Mouse (Mus musculus) neural tube, embryonic 12.5 days (tissue): Measurements from ENCODE around the gene Miga2. TPM values are rescaled to one million over a fixed set of nuclear protein-coding genes. Genes with fewer than 3 reads are reported as not detected.

Experiments
- ATAC-seq: fragments of 200-750 bp; cut with Nextera tagmentation; 2 replicates; pipeline ENCODE4 v1.8.0; 2017; ENCODE audit warnings: low read depth, mild to moderate bottlenecking, moderate TSS enrichment, moderate library complexity; ENCODE audit not compliant: low FRiP score
- H3K27ac ChIP-seq: fragments of 300-500 bp; sonication (generic); 2 replicates; pipeline ENCODE4 v1.5.1; 2016
- H3K27me3 ChIP-seq: fragments of 300-500 bp; sonication (generic); replicated peaks from 2 replicates; pipeline ENCODE4 v1.6.1; 2016; ENCODE audit warnings: mild to moderate bottlenecking
- H3K36me3 ChIP-seq: fragments of 300-500 bp; sonication (generic); 2 replicates; pipeline ENCODE4 v1.6.1; 2016; ENCODE audit warnings: mild to moderate bottlenecking
- H3K4me1 ChIP-seq: fragments of 300-500 bp; sonication (generic); 2 replicates; pipeline ENCODE4 v1.6.1; 2016
- H3K4me2 ChIP-seq: fragments of 300-500 bp; sonication (generic); replicated peaks from 2 replicates; pipeline ENCODE4 v1.6.1; 2016; ENCODE audit warnings: mild to moderate bottlenecking
- H3K4me3 ChIP-seq: fragments of 300-500 bp; sonication (generic); 2 replicates; pipeline ENCODE4 v1.5.1; 2016
- H3K9ac ChIP-seq: fragments of 300-500 bp; sonication (generic); 2 replicates; pipeline ENCODE4 v1.6.1; 2016; ENCODE audit warnings: mild to moderate bottlenecking
- H3K9me3 ChIP-seq: fragments of 300-500 bp; sonication (generic); 2 replicates; pipeline ENCODE4 v1.6.1; 2016; ENCODE audit warnings: mild to moderate bottlenecking
- WGBS: fragments of 180-500 bp; shearing (Covaris S2); methylation state at CpG from one replicate; pipeline ENCODE4 v1.1.7; 2016; 5-methylcytosine and 5-hydroxymethylcytosine counted together
- polyA plus RNA-seq: library from polyadenylated mRNA; unstranded; fragments of >200 nt; fragmentation: Nextera tagmentation; extraction: Ambion mirVana; gene quantifications from 2 replicates; pipeline ENCODE4 v1.2.1, GENCODE M21; 2016

Gene Miga2
- 28.5 and 31.8 TPM in 2 replicates for polyA plus RNA-seq

DNA sequence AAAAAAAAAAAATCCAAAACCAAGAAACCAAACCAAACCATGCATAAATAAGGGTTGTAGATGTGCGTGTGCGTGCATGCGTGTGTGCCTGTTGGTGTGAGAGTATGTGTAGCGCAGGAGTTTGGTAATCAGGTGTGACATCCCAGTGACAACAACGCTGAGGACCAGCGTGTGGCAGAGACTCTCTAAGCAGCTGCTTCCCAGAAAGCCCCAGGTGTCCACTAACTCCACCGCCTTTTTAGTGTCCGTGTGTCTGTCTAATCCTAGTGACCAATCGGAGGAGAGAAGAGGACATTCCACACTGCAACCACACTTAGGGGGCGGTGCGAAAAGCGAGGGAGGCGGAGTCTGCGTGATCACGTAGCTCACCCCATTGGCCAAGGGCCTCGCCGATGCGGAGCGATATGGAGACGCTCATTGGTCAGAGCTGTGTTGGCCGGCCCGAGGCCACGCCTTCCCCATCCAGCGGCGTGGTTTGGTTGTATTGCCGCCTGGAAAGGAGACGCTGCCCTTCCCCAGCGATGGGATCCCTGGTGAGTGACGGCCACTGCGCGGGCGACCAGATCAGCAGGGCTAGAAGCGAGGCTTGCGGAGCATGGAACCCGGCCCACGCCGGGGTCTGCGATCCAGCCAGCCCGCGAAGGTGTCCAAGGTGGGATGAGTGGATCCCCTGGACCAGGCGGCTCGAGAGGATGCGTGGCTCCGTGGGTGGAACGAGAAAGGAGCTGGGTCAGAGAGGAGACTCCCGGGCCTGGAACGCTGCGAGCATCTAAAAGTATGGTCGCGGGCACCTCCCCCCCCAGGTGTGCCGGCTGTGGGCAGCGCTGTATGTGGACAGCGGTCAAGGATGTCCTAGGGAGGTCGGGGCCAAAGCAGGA is at the start of gene Miga2:
Gene Miga2 (plus strand): TSS at position 461 of the 878 bp plus-strand sequence.
- Histone ChIP-seq H3K27me3 (no peaks in the 10 kb centered on the region), H3K4me2 (peak within 1 kb of the TSS; percentile 99), H3K9ac (peak within 1 kb of the TSS; percentile 68), H3K4me3 (peak within 1 kb of the TSS; percentile 84), H3K4me1 (peaks cover 13% of the 10 kb centered on the region), H3K27ac (0 out of 2 replicates have a peak within 1 kb of the TSS, but pooled peaks have one; percentile 11), H3K36me3 (peaks cover 24% of the 10 kb centered on the region), H3K9me3 (no peaks in the 10 kb centered on the region)
- peak; percentile 96 for ATAC-seq
- WGBS: under 1% methylated on average over 54 of the region's 54 CpGs

DNA sequence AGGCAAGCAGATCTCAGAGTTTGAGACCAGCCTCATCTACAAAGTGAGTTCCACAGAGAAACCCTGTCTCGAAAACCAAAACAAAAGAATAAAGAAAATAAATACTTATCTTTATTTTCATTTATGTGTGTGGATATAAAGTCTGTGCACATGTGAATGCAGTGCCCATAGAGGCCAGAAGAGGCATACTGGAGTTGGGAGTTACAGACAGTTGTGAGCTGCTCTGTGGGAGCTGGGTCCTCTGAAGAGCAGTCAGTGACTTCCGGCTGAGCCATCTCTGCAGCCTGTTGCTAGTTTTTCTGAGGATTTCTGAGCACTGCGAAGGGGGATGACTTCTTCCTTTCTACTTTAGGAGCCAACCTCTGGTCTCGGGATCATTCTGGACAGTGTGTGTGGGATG is 47.9 kb upstream of the Miga2 start:
- no peaks in the 10 kb centered on the region for H3K4me1 ChIP-seq
- ATAC-seq: no peak
- no peak overlapping the region for H3K27ac ChIP-seq
- no peak overlapping the region for H3K4me3 ChIP-seq
- no peaks in the 10 kb centered on the region for H3K9me3 ChIP-seq
- H3K36me3 ChIP-seq: peaks cover 90% of the 10 kb centered on the region
- no peak overlapping the region for H3K9ac ChIP-seq
- H3K27me3 ChIP-seq: no peaks in the 10 kb centered on the region
- WGBS: 96% methylated on average over 4 of the region's 4 CpGs
- H3K4me2 ChIP-seq: no peak overlapping the region

DNA sequence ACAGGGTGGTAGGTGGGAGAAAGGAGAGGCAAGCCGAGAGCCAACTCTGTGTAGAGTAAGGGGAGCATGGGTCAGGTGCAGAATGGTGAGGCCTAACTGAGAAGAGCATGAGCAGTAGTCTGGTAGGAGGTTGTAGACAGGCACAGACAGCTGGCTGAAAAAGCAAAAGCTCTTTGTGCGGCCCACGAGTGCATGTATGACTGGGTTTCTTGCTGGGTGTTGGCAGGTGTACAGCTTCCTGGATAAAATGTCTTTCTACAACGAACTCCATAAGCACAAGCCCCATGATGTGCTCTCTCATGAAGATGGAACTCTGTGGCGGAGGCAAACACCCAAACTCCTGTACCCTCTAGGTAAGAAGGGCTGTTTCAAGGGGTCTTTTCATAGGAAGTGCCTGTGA is 47.1 kb upstream of the Miga2 start:
- Histone ChIP-seq H3K9me3 (no peaks in the 10 kb centered on the region), H3K4me3 (no peak overlapping the region), H3K4me2 (no peak overlapping the region), H3K4me1 (no peaks in the 10 kb centered on the region), H3K36me3 (peaks cover 91% of the 10 kb centered on the region), H3K27ac (no peak overlapping the region), H3K27me3 (no peaks in the 10 kb centered on the region), H3K9ac (no peak overlapping the region)
- no peak for ATAC-seq
- 94% methylated on average over 5 of the region's 5 CpGs for WGBS

DNA sequence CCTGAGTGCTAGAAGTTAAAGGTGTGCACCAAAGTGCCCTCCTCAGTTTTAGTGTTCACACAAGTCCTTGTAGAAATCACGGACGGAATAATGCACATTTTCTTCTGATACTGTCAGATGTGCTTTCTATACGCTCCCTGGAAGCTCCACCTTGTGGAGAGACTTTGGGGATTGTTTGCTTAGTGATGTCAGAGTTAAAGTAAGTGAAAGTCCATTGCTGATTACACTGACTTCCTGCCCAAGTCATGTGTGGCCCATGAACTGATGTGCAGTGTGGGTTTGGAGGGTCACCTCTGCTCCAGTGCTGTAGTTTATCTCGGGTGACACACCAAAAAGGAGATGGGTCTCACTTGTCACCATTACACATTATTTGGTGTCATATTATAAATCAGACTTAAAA is 44.8 kb upstream of the Miga2 start:
- H3K4me3 ChIP-seq: no peak overlapping the region
- 90% methylated on average over 4 of the region's 4 CpGs for WGBS
- no peak overlapping the region for H3K9ac ChIP-seq
- H3K36me3 ChIP-seq: peaks cover 92% of the 10 kb centered on the region
- no peaks in the 10 kb centered on the region for H3K9me3 ChIP-seq
- H3K4me2 ChIP-seq: no peak overlapping the region
- ATAC-seq: no peak
- H3K4me1 ChIP-seq: no peaks in the 10 kb centered on the region
- H3K27me3 ChIP-seq: no peaks in the 10 kb centered on the region
- no peak overlapping the region for H3K27ac ChIP-seq

DNA sequence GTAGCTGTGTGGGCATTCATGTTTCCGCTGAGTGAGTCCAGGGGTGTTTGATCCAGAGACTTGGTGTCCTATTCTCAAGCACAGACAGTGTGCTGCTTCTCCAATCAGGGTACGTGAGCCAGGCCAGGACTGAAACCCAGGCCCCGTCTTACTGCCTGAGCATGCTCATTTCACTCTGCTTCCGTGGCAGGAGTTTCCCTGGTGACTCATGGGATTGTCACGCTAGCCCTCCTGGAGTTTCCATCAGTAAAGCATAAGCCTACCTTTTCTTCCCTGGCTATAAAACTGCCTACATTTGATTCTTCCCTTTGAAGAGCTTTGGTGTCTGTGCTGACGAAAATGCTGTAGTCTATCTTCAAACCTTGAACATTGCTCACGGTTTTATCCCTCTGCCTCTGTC is 40.9 kb upstream of the Miga2 start:
- no peak overlapping the region for H3K9ac ChIP-seq
- no peak overlapping the region for H3K4me3 ChIP-seq
- no peak for ATAC-seq
- WGBS: 87% methylated on average over 7 of the region's 7 CpGs
- no peak overlapping the region for H3K4me2 ChIP-seq
- no peaks in the 10 kb centered on the region for H3K9me3 ChIP-seq
- H3K36me3 ChIP-seq: peaks cover 92% of the 10 kb centered on the region
- no peak overlapping the region for H3K27ac ChIP-seq
- no peaks in the 10 kb centered on the region for H3K27me3 ChIP-seq
- H3K4me1 ChIP-seq: no peaks in the 10 kb centered on the region

DNA sequence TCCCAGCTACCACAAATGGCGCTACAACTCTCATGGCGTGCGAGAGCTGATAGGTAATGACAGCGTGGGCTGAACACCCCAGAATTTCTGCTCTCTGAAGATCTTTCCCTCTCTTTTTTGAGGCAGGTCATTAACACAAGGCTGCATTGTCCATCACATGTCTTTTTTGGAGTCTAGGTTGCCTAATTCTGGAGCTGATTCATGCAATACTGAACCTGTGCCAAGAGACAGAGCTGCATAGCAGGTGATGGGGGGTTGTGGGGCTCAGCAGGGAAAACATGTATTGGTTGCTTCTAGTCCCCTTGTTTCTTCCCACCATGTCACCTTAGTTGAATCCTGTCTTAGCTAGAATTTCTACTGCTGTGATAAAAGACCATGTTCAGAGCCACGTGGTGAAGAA is 38.7 kb upstream of the Miga2 start:
- Histone ChIP-seq H3K9me3 (no peaks in the 10 kb centered on the region), H3K27me3 (no peaks in the 10 kb centered on the region), H3K36me3 (peaks cover 95% of the 10 kb centered on the region), H3K4me3 (no peak overlapping the region), H3K4me2 (no peak overlapping the region), H3K4me1 (no peaks in the 10 kb centered on the region), H3K27ac (no peak overlapping the region), H3K9ac (no peak overlapping the region)
- 95% methylated on average over 5 of the region's 5 CpGs for WGBS
- ATAC-seq: no peak

DNA sequence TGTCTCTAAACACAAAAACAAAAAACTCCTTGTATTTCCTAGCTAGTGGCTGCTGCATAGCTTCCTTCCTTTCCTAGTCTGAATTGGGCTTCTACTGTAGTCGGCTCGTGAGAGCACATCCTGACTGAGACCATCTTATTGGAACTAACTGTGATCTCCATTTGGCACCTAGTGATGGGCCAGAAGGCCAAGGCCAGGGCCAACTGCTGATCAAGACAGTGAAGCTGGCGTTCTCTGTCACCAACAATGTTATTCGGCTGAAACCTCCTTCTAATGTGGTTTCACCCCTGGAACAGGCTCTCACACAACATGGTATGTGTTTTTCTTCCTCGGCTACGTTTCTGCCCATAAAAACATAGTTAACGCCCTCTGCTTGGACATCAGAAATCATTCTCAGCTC is 36.8 kb upstream of the Miga2 start:
- Histone ChIP-seq H3K27ac (no peak overlapping the region), H3K9me3 (no peaks in the 10 kb centered on the region), H3K4me3 (no peak overlapping the region), H3K4me2 (no peak overlapping the region), H3K36me3 (peaks cover 96% of the 10 kb centered on the region), H3K4me1 (no peaks in the 10 kb centered on the region), H3K27me3 (no peaks in the 10 kb centered on the region), H3K9ac (no peak overlapping the region)
- 94% methylated on average over 7 of the region's 7 CpGs for WGBS
- no peak for ATAC-seq

DNA sequence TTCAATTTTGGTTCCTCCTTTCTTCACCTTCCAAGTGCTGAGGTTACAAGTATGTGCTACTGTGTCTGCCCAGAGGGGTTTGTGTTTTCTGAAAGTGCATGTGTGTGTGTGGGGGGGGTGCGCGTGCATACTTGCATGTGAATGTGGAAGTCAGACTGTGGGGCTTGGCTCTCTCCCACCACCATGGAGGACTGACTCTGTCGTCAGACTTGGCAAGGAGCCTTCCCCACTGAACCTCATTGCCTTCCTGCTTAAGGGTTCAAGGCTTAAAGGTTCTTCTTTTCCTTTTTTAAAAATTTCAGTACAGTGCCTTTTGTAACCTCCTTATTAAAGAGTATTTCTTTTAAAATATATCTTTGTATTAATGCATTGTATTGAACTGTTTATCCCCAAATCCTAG is 35.2 kb upstream of the Miga2 start:
- H3K4me3 ChIP-seq: no peak overlapping the region
- no peaks in the 10 kb centered on the region for H3K4me1 ChIP-seq
- no peaks in the 10 kb centered on the region for H3K27me3 ChIP-seq
- H3K36me3 ChIP-seq: peaks cover 96% of the 10 kb centered on the region
- no peaks in the 10 kb centered on the region for H3K9me3 ChIP-seq
- 94% methylated on average over 3 of the region's 3 CpGs for WGBS
- no peak overlapping the region for H3K9ac ChIP-seq
- ATAC-seq: no peak
- H3K27ac ChIP-seq: no peak overlapping the region
- no peak overlapping the region for H3K4me2 ChIP-seq

DNA sequence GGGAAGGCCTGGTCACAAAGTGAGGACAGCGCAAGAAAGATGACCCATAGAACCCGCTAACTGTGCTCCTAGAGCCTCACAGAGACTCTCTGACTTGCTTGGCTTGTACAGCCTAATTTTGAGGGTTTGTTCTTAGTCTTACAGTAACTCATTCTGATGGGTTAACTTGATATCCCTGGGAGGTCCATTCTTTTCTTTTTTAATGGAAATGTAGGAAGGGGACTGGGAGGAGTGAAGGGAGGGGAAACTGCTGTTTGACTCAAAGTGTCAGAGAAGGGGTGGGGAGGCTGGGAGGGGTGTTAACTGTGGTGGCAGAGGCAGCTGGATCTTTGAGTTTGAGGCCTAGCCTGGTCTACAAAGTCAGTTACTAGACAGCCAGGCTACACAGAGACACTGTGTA is 28.7 kb upstream of the Miga2 start:
- Histone ChIP-seq H3K9me3 (no peaks in the 10 kb centered on the region), H3K9ac (no peak overlapping the region), H3K4me1 (no peaks in the 10 kb centered on the region), H3K36me3 (peaks cover 98% of the 10 kb centered on the region), H3K4me3 (no peak overlapping the region), H3K27me3 (no peaks in the 10 kb centered on the region), H3K27ac (no peak overlapping the region), H3K4me2 (no peak overlapping the region)
- no peak for ATAC-seq
- WGBS: 89% methylated on average over 2 of the region's 2 CpGs

DNA sequence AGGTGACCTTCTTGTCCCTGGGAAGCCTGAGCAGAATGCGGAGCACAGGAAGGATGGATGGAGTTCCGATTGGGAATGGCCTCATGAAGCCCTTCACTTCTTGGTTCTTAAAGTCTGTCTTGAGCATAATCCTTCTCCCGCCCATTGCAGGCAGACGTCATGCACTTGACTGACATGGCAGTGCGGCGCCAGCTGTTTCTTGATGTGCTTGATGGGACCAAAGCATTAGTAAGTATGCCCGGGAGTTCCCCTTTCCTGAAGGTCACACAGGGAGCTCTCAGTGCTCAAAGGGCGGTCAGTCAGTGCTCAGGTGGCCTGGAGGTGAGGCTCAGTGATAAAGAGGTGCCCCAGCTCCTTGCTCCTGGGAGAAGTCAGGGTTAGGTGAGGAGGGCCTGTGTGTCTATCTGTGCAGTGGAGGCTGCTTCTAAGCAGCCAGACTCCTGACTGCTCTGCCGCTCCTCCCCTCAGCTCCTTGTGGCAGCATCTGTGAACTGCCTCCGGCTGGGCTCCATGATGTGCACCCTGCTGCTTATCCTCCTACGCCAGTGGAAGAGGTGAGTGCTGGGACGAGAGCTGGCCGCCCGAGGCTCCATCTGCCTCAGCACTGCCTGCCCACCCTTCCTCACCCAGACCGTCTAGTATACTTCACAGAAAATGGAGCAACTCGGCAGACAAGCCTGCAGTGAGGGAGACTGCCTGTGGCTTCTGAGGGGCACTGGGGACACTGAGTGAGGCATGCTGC is 27.7 kb upstream of the Miga2 start:
- no peak for ATAC-seq
- Histone ChIP-seq H3K9ac (no peak overlapping the region), H3K4me2 (no peak overlapping the region), H3K27ac (no peak overlapping the region), H3K9me3 (no peaks in the 10 kb centered on the region), H3K4me3 (no peak overlapping the region), H3K4me1 (no peaks in the 10 kb centered on the region), H3K27me3 (no peaks in the 10 kb centered on the region), H3K36me3 (peaks cover 98% of the 10 kb centered on the region)
- 90% methylated on average over 16 of the region's 16 CpGs for WGBS

DNA sequence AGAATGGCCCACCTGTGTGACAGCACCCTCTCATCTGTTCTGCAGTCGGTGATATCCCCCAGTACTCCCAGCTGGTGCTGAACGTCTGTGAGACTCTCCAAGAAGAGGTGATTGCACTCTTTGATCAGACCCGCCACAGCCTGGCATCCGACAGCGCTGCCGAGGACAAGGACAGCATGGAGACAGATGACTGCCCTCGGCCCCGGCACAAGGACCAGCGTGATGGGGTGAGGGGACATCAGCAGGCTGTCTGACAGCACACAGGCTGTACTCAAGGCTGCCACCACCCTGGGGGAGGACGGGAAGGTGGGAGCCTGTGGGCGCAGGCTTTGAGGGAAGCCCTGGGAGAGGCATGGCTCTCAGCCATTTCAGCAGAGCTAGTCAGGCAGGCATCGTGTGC is 26.9 kb upstream of the Miga2 start:
- no peak for ATAC-seq
- H3K9me3 ChIP-seq: no peaks in the 10 kb centered on the region
- 89% methylated on average over 12 of the region's 12 CpGs for WGBS
- H3K27ac ChIP-seq: no peak overlapping the region
- no peak overlapping the region for H3K4me3 ChIP-seq
- peaks cover 98% of the 10 kb centered on the region for H3K36me3 ChIP-seq
- H3K27me3 ChIP-seq: no peaks in the 10 kb centered on the region
- H3K4me1 ChIP-seq: no peaks in the 10 kb centered on the region
- H3K4me2 ChIP-seq: no peak overlapping the region
- no peak overlapping the region for H3K9ac ChIP-seq

DNA sequence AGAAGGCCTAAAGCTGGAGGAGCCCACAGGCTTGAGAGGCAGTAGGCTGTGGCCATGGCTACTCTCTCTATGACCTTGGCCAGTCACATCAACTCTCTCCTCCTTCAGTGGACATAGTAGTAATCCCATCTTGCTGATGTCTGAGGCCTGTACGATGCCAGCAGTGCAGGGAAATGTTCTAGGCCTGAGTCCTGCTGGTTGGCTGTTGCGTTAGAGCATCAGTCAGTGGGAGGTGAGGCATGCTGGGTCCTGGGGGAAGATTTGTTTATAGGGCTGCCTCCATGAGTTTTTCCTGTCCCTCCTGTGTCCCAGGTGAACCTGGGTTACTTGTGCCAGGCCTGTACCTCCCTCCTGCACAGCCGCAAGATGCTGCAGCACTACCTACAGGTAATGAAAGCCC is 22.0 kb upstream of the Miga2 start:
- H3K4me2 ChIP-seq: no peak overlapping the region
- no peaks in the 10 kb centered on the region for H3K9me3 ChIP-seq
- 88% methylated on average over 3 of the region's 3 CpGs for WGBS
- H3K27me3 ChIP-seq: no peaks in the 10 kb centered on the region
- H3K36me3 ChIP-seq: peaks cover 98% of the 10 kb centered on the region
- no peak overlapping the region for H3K9ac ChIP-seq
- H3K4me3 ChIP-seq: no peak overlapping the region
- no peak overlapping the region for H3K27ac ChIP-seq
- no peaks in the 10 kb centered on the region for H3K4me1 ChIP-seq
- ATAC-seq: no peak
